Mouse (Mus musculus) heart, adult 2 months (tissue): ENCODE results near the gene Hoxc10.

Source experiments
- CTCF ChIP-seq: fragments of 200-600 bp; IDR thresholded peaks from 2 replicates; pipeline ENCODE4 v1.8.1; 2022; ENCODE audit warnings: antibody characterized with exemption, mild to moderate bottlenecking, moderate library complexity
- POLR2A ChIP-seq: fragments of 200-500 bp; IDR thresholded peaks from 2 replicates; pipeline ENCODE4 v1.6.1; 2011; ENCODE audit warnings: mild to moderate bottlenecking, low read depth, low read length, control low read depth; ENCODE audit not compliant: insufficient read depth

DNA sequence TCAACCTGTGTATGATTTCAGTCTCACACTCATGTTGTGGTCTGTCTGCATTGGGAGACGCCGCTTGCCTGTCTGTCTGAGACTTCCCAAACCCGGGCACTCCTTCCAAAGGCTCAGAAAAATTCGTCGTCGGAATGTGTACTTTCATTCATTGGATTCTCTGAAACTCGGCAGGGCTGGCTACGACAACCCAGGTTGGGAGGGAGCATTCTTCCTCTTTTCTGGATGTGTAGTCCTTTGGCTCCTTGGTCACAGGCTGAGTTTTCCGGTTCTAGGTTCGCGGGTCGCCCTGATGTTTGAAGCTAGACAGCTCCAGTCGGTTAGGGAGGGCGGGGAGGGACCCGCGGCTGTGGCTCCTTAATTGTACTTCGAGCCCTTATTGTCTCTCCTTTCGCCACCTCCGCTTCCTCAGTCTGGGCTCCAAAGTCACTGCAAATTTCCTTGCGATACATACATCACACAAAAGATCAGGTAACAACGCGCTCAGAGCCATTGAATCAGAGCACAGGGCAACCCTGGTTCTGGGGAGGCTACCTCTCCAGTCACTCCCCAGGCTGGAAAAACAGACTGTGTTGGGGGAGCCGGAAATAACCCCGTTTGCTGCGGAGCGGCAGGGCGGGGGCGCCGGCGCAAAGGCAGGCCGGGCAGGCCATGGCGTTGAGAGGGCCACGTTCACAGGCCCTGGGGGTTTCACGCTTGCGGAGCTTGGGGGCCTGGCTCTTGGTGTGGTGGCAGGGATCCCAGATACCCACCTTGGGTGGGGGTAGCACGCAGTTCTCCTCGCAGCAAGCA is 10.2 kb downstream of the Hoxc10 start:
- TF ChIP-seq CTCF = no peak
- no peak for TF ChIP-seq POLR2A
